Mouse (Mus musculus) layer of hippocampus, adult 6 months (tissue): ENCODE measurements around the gene Gm28035. TPM values are rescaled to one million over a fixed set of nuclear protein-coding genes. Genes with fewer than 3 reads are reported as not detected.

ENCODE experiments used
- long read RNA-seq, 2 experiments: library from polyadenylated mRNA; unstranded; transcript quantifications; one replicate each; pipeline ENCODE4 v2.0.0; 2019 to 2020
- polyA plus RNA-seq: library from polyadenylated mRNA; unstranded; fragments of <200 nt; fragmentation: Nextera tagmentation; gene quantifications from 2 replicates; pipeline ENCODE4 v1.2.3, GENCODE M21; 2021

Gene Gm28035
- 0.04 TPM in 1 of 2 replicates, not detected in the other for polyA plus RNA-seq
- long read RNA-seq, experiment 1, partial matches to known transcripts, result 0 of 66 reads
- long read RNA-seq, experiment 1, other reads (novel, unspliced or antisense), result 66 of 66 reads
- long read RNA-seq, experiment 2, partial matches to known transcripts, result 3 of 7 reads
- long read RNA-seq, experiment 2, other reads (novel, unspliced or antisense), result 4 of 7 reads

GRCm38 (mm10) chr2:30240267-30240666 is at the start of gene Gm28035:
Gm28035 (plus strand) TSS chr2:30240567.

GRCm38 (mm10) chr2:30205629-30206357 is 34.6 kb upstream of the Gm28035 start, which contains the start of gene Kyat1:
Kyat1 (minus strand) TSS chr2:30205847.

GRCm38 (mm10) chr2:30237199-30237880 is 3.0 kb upstream of the Gm28035 start, which contains the start of gene Lrrc8a:
Lrrc8a (plus strand) TSS chr2:30237715.

GRCm38 (mm10) chr2:30265767-30266253 is 25.4 kb downstream of the Gm28035 start, which contains the start of gene Phyhd1:
Phyhd1 (plus strand) TSS chr2:30266203.

GRCm38 (mm10) chr2:30280743-30281142 is 40.4 kb downstream of the Gm28035 start, which contains the start of gene Gm28038:
Gm28038 (plus strand) TSS chr2:30281043.

GRCm38 (mm10) chr2:30286192-30287026 is 46.0 kb downstream of the Gm28035 start, which contains the start of the genes Dolk and Nup188:
Dolk (minus strand) TSS chr2:30286334.
Nup188 (plus strand) TSS chr2:30286397.

Other genes starting within 250 kb of the Gm28035 start
- gene Wdr34, start 191.7 kb upstream of the Gm28035 start, polyA plus RNA-seq, result 39.2 and 40.9 TPM in 2 replicates
- gene Set, start 183.2 kb upstream of the Gm28035 start, polyA plus RNA-seq, result 164 and 217 TPM in 2 replicates
- 0.34 and 0.40 TPM in 2 replicates for gene Pkn3, start 162.9 kb upstream of the Gm28035 start, polyA plus RNA-seq
- gene Zdhhc12, start 146.9 kb upstream of the Gm28035 start, polyA plus RNA-seq, result 22.1 and 28.3 TPM in 2 replicates
- 13.4 and 14.0 TPM in 2 replicates for gene Zer1, start 116.0 kb upstream of the Gm28035 start, polyA plus RNA-seq
- 19.4 and 23.7 TPM in 2 replicates for gene Tbc1d13, start 106.8 kb upstream of the Gm28035 start, polyA plus RNA-seq
- gene Endog, start 69.1 kb upstream of the Gm28035 start, polyA plus RNA-seq, result 28.5 and 35.1 TPM in 2 replicates
- 29.8 and 30.8 TPM in 2 replicates for gene Spout1, start 62.1 kb upstream of the Gm28035 start, polyA plus RNA-seq
- 8.4 and 9.9 TPM in 2 replicates for gene Kyat1, start 34.7 kb upstream of the Gm28035 start, polyA plus RNA-seq
- 31.1 and 48.4 TPM in 2 replicates for gene Lrrc8a, start 2.9 kb upstream of the Gm28035 start, polyA plus RNA-seq
- 16.4 and 17.1 TPM in 2 replicates for gene Phyhd1, start 25.6 kb downstream of the Gm28035 start, polyA plus RNA-seq
- not detected in 2 replicates for gene Gm28038, start 40.5 kb downstream of the Gm28035 start, polyA plus RNA-seq
- gene Dolk, start 45.8 kb downstream of the Gm28035 start, polyA plus RNA-seq, result 29.1 and 29.6 TPM in 2 replicates
- gene Nup188, start 45.8 kb downstream of the Gm28035 start, polyA plus RNA-seq, result 7.1 and 10.8 TPM in 2 replicates
- gene Sh3glb2, start 118.8 kb downstream of the Gm28035 start, polyA plus RNA-seq, result 199 and 210 TPM in 2 replicates
- 19.1 and 21.3 TPM in 2 replicates for gene Miga2, start 123.7 kb downstream of the Gm28035 start, polyA plus RNA-seq
- 15.4 and 15.9 TPM in 2 replicates for gene Dolpp1, start 151.7 kb downstream of the Gm28035 start, polyA plus RNA-seq
- gene Crat, start 175.2 kb downstream of the Gm28035 start, polyA plus RNA-seq, result 28.3 and 28.4 TPM in 2 replicates
- gene Ptpa, start 175.5 kb downstream of the Gm28035 start, polyA plus RNA-seq, result 139 and 193 TPM in 2 replicates
- gene Ier5l, start 233.7 kb downstream of the Gm28035 start, polyA plus RNA-seq, result 2.9 and 4.1 TPM in 2 replicates